Mouse (Mus musculus) monocyte, adult 5-6 weeks (primary cell): ENCODE results near the gene Lcn2. TPM values are rescaled to one million over a fixed set of nuclear protein-coding genes. Genes with fewer than 3 reads are reported as not detected.

ENCODE experiments used
- ATAC-seq: fragments of 153-309, 156-312 bp; replicated peaks from 2 replicates; pipeline ENCODE4 v1.8.0; 2017; ENCODE audit warnings: mild to moderate bottlenecking; ENCODE audit not compliant: low TSS enrichment, insufficient number of reproducible peaks, severe bottlenecking, poor library complexity, low FRiP score
- total RNA-seq: library from RNA; stranded (forward); fragments of 200-1000, 200-491, 200-594 nt; gene quantifications from 3 replicates; pipeline ENCODE4 v1.2.3, GENCODE M21; 2017

The Lcn2 gene
- total RNA-seq, 1 experiment from 2014 or later: 1.6 TPM

DNA sequence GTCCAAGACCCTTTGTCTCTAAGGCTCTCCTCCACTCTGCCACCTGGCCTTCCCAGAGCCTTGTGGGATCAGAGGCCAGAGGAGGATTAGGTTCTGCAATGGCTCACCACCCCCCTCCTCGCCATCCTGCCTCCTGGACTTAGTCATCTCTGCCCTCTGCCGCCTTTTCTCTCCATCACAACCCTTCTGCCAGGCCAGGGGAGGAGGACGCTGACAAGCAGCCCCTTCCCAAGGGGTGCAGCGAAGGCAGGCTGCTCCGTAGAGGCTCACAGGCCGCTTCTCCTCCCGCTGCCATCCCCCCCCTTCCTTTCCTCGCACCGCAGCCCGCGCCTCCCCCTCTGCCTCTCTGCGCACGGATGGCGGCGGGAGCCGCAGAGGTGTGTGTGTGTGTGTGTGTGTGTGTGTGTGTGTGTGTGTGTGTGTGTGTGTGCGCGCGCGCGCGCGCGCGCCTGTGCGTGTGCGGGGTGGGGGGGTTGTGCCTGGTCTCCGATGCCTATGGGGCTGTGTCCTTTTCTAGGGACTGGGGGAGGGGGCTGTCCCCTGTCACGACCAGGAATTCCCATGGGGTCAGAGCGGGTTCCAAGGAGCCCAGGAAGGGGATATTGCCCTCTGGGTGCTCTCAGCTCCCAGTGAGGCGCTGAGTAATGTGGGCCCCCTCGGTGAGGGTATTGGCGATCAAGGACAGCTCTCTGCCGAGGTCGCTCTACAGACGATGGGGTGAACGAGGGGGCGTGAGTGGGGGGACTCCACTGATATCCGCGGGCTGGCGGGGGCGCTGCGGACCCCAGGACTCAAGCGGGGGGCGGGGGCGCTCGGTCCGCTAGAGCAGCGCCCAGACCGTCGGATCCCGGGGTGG is 35.7 kb downstream of the Lcn2 start, which contains the start of gene Ciz1:
Gene Ciz1, plus strand, starts transcription at position 177 of the 856 bp plus-strand sequence.
- no peak for ATAC-seq

DNA sequence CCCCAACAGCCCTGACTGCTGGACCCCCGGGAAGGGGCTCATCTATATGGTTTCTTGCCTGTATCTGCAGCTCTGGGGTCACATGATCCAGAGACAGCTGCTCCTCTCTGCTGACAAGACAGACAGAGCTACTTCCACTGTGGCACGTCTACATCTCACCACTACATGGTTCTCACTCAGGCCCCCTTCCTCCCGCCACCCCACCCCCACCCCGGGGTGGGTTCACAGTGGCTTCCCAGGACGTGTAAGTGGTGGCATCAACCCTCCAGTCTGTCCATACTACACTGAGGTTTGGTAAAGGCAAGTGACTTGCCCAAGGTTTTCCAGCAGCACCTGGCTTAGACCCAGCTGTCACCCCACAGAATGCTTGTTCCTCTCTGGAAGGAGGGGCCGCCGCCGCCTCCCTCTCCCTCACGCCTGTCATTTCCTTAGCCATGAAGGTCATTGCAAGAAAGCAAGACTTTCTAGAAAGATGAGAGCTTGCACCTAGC is 36.5 kb downstream of the Lcn2 start:
- no peak for ATAC-seq

DNA sequence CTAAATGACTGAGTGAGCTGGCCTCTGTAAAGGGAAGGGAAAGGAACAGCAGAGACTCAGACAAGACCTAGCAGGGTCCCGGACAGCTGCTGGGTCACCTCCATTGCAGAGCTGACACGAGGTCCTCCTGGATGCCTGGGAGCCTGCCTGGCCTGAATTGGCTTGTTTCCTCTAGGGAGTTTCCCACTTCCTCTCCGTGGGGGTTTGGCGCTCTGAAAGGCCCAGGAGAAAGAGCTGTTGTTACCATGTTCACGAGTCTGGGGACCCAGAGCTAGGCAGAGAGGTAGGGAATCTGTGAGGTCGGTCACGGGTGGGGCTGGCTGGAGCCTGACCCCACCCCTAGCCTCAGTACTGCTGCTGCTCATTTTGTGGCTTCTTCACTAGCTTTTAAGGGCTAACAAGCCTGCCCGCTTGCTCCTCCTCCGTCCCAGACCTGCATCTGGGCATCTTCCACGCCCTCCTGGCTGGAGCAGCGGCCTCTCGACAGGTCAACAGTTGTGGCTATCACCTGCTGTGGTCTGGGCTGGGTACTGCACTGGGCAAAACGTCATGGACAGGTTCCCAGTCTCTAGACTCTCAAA is 37.5 kb downstream of the Lcn2 start:
- ATAC-seq: no peak

DNA sequence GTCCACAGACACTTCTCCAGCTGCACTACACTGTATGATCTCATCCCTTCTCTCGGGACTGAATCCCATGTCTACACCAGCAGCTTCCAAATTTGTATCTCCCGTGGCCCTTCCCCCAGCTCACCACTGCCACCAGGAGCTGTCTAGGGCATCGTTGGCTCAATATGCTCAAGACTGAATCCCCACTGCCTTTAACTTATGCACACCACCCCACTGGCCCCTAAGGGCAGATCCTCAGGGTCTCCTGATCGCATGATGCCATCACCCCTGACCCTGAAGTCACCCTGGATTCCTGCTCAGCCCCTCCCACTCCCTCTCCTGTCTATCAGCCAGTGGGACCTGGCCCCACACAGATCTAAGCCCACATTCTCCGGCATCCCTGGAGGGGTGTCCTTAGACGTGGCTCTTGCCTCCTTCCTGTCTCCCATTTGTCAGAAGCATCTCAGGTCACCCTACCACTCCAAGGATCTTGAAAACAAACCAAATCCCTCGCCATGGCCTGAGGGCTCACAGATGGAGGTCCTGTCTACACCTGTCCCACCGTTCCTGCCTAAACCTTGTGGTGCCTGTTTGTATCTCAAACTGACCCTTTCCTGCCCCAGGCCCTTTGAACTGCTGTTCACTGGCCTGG is 38.3 kb downstream of the Lcn2 start:
- no peak for ATAC-seq

DNA sequence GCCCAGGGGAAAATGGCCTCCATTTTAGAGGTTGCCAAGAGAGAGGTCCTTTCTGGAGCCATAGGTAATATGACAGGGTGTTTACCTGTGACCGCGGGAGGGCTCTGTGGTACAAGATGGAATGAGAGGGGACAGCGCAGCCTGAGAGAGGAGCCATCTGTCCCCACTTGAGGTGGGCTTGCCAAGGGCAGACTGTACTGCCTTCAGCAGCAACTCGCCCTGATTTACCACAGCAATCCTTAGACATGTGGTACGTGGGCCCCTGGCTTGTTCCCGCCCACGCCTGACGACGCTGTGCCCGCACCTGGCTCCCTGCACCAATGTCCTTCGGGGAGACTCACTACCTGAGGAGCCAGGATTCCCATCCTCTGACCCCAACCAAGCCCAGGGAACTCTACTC is 39.7 kb downstream of the Lcn2 start:
- ATAC-seq: no peak

DNA sequence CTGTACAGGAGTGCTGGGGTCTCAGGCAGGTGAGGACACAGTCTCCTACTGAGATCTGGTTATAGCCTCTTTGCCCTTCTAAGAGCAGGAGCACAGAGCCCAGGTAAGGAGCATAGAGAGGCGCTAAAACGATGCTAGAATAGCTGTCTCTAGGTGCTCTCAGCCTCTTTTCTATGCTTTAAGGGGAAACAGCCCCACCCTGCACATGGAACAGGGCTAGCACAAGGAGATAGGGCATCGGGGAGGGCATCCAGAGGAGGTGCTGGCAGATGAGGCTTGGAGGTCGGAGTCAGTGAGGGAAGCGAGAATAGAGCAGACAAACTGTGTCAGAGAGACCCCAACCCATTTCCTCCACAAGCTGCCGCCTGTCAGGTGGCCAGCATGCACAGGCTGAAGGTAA is 41.0 kb downstream of the Lcn2 start:
- ATAC-seq: no peak

DNA sequence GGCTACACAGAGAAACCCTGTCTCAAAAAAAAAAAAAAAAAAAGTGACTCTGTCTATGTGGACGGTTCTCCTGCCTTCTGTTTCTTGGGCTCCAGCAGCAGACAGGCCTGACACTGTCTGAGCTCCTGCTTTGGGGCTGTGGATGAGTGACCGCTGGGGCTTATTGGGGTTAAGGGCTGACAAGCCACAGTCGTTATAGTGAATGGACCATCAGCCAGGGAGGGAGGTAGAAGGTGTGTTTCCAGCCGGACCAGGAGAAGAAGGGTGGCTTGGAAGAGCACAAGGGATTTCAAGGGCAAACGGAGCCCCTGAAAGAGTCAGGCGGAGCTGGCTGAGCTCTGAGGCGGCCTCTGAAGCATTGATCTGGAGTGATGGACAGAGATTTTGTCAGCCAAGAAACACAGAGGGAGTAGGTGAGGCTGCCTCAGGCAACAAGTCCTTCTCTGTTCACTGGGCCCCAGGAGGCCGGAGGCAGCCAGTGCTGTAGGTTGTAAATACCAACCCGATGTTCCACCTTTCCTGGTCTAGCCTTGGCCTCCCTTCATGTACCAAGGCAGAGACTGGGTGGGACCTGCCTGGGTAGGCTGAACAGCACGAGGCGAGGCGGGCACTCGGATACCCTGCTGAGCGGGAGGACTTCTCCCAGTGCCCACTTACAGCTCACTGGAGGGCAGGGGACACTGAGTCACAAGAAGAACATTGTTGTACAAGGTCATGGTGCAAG is 43.3 kb downstream of the Lcn2 start:
- no peak for ATAC-seq

DNA sequence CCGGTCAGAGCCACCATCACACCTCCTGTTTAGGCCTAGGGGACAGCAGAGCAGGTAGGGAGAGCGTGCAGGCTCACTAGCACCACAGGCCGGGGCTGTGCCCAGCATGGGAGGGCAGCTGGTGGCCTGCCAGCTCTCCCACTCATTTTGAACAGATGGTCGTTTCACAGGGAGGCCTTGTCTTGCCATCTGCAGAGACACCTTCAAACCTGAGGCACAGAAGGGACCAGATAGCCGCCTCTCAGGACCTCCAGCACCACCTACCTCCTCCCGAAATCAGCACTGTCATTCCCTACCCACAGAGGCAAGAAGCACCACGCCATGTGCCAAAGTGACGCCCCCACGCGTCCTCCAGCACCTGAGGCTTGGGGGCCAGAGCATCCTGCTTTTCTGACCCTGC is 44.0 kb downstream of the Lcn2 start:
- ATAC-seq: no peak

DNA sequence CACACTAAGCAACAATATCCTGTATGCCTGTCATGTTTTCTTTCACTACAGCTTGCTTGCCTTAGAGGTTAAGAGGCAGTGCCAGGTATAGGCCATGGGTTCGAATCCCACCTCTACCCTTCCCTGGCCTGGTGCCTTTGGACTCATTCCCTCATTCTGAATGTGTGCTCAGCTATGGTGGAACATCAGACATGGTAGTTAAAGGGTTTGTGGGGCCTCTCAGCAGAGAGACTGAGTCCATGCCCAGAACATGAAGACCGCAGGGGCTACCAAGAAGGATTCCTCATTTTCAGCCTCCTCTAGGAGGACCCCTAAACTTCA is 44.7 kb downstream of the Lcn2 start:
- ATAC-seq: no peak

DNA sequence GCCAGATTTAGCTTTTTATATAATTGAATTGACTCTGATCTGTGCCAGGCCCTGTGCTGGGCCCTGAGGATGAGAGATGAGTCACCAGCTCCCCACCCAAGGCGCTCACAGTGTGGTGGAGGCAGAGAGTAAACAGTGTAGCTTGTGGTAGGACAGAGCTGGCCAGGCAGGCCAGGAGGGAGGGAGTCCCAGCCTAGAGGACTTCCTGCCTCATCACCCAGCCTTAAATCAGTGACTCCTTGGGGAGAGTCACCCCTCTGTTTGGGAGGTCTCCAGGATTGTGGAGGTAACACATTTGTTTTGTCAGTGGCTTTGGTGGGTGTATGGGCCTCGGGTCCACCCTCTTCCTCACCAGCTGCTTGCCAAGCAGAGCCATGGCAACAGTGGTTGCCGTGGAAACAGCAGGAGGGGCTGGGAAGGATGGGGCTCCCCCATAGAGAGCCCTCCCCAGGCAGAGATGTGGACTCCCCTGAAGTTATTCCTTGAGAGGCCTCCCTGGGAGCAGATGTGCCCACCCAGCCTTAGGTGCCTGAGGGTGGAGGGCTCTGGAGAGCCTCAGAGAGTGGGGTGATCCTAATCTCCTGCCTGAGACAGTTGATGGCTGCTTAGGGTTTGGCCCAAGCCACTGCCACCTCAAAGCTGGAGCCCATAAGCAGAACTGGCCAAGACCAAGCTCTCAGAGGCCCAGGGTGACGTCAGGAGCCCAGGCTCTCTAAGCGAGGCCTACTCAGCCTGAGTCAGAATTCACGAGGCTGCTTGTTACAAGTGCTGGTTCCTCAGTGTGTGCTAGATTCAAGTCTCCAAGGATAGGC is 45.3 kb downstream of the Lcn2 start:
- no peak for ATAC-seq

DNA sequence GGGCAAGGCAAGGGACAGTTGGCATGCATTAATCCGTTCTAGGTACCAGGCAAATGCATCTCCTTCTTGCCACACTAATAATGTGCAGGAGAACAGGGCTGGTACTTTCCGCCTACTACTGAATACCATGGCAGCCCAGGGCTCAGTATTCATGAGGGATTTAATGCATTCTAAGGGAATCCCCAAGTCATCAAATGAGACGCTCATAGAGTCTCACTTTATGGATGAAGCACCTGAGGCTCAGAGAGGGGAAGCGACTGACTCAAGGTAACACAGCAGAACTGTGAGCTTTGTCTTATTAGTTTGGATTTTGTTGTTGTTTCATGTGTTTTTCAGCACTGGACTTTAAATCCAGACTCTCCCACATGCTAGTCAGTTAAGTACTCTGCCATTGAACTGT is 46.0 kb downstream of the Lcn2 start:
- no peak for ATAC-seq

DNA sequence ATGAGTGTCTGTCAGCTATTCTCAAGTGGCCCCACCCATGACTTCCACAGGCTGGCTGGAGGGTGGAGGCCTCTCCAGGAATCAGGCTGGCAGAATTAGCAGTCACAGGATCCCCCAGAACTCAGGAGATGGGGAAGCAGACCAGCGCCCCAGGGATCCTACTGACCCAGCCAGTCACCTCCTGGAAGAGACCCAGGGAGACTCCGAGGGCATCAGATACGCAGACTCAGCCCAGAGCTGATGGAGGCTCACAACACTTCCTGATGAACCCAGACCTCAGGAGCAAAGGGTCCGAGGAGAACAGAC is 46.5 kb downstream of the Lcn2 start:
- no peak for ATAC-seq

DNA sequence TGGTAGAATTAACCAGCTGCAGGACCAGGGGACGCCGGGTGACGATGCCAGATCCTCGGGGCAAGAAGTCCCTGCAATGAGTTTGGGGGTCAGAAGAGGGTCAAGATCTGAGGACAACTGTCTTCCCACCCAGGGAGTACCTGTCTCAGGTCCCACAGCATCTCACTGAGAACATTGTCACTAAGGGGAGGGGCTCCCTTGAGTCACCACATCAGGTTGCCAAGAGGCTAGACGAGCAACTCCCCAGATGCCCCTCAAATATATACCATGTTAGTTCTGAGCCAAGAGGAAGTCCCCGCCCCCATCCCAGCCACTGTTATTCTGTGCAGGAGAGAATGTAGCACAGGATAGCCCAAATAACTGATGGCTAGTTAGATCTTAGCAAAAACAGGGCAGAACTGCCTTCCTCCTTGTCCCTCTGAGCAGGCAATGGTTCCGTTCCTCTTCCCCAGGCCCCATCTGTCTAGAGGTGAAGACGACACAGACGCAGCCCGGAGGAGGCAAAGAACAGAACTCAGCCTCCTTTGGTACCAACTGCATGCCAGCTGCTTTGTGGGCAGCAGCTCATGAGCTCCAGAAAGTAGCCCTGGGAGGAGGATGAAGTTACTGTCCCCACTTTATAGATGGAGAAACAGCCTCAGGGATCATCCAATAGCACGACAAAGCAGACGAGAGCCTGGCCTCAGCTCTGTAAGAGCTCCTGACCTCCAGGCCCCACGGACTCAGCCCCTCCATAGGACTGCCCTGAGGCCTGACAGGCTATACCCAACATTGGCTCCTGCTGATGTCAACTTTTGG is 47.0 kb downstream of the Lcn2 start:
- no peak for ATAC-seq

DNA sequence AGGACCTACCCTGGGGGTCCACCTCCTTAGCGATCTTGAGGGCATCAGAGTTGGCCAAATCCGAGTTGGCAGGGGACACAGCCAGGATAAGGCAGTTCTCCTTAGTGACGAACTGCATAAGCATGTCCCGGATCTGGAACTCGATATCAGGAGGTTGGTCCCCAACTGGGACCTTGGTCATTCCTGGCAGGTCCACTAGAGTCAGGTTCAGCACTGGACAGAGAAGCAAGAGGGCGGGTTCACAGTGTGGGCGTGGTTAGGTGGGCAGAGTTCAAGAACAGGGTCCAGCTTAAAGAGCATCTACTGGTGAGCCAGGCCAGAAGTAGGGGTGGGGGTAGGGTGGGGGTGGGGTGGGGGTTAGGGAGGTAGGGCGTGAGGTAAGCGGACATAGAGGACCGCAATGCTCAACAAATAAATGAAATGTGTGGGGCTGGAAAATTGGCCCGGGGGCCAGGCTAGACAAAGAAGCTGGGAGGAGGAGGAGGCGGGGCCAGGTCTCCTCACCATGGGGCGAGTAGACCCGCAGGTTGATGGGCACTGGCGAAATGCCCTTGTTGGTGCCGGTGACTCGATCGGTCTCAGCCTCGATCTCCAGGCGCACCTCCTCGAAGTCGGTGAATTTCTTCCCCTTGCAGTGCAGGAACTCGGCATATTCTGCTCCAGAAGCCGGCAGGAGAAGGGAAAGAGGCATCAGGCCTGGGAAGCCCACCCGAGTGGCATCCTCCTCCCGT is 48.0 kb downstream of the Lcn2 start:
- ATAC-seq: no peak

DNA sequence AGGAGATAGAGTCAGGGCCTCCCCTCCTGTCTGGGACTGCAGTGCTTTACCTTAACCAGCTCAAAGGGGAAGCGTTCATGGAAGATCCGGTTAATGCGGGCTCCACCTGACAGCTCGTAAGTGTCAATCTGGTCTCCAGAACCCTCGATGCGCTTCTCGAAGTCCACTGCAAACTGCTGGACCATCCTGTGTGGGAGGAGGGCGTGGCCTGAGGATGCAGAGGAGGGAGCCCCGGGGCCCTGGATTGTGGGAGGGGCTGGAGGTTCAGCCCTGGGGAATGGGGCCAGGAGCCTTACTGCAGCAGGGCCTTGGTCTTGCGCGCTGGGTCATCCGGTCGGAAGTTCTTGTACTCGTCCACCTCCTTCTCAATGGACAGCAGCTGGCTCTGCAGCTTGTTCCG is 52.2 kb downstream of the Lcn2 start:
- ATAC-seq: no peak
